Mouse (Mus musculus) layer of hippocampus, postnatal 36 days (tissue): ENCODE measurements around the gene Rheb. TPM values are rescaled to one million over a fixed set of nuclear protein-coding genes. Genes with fewer than 3 reads are reported as not detected.
"Not testable (repeated sequence)": the region's sequence is repeated elsewhere in the genome, so short reads cannot be mapped to it uniquely, and the experiment has no call there.

Experiments used
- DNase-seq, 2 experiments: peaks; one replicate each; pipeline ENCODE4 v3.0.0; 2022
- total RNA-seq, 2 experiments: library from RNA; stranded (reverse); gene quantifications; 2 replicates each; pipeline ENCODE4 v1.2.3; 2021

The Rheb gene
- total RNA-seq, 2 experiments from 2014 or later = 111 to 120 TPM

DNA sequence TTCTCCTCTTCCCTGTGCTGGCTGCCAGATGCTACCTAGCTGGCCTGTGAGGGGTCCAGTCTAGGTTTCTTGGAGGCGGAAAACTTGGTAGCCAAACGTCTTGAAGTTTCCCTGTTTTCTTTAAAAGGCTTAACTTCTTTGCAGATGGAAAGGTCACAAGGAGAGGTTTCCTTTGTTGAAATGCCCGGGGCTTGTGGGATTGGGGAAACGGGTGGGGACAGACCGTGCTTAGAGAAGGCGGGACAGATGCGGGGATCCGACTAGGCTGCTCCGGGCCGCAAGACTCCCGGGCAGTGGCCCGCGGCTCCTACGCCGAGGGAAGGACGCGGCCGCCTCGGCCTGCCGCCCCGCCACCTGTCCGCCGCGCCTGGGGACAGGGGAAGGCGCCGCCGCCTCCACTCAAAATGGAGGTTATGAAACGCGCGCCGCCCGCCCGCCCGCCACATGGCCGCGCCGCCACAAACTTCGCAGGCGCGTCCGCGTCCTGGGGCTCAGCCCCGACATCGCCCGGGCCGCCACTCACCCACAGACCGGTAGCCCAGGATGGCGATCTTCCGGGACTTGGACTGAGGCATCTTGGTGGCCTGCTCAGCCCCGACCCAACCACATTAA, 656 bp downstream of the Rheb start:
- peak; percentile 55 to 60 for DNase-seq

DNA sequence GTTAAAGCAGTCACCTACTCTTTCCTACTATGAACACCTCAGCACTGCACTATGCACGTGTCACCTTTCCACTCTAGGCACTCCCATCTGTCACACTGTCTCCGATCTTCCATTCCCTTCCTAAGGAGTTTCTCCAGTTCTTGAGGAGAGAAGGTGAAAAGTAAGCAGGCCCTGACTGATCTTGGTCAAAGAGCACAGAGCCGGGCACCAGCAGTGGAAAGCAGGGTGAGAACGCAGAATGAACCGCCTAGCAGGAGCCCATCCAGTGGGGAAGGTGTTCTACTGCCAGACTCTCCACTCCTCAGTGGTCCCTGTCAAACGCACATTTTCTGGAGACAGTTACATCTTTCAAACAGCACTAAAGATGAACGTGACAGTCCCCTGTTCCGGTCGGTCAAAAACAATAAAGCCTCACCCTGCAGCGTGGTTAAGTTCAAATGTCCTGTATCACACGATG, 1.4 kb downstream of the Rheb start:
- DNase-seq = no peak

DNA sequence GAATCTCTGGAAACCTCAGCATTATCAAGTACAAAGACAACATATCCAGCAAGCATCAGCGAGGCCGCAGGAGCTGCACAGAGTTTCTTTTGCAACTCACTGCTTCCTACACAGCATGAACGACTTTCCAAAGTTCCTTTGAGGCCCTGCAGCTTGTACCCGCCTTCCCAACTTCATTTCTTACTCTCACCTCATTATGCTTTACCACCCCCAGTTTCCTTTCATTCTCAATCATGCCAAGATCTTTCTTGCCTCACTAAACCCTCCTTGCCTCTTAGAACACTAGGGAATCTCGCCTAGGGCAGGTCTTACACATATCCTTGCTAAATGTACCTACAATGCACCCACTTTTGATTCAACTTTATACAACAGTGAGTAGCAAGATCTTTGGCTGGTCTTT, 7.9 kb downstream of the Rheb start:
- DNase-seq = no peak

- DNase-seq = no peak
These were observed 10.5 kb downstream of the Rheb start for GRCm38 (mm10) chr5:24831912-24832311.

DNA sequence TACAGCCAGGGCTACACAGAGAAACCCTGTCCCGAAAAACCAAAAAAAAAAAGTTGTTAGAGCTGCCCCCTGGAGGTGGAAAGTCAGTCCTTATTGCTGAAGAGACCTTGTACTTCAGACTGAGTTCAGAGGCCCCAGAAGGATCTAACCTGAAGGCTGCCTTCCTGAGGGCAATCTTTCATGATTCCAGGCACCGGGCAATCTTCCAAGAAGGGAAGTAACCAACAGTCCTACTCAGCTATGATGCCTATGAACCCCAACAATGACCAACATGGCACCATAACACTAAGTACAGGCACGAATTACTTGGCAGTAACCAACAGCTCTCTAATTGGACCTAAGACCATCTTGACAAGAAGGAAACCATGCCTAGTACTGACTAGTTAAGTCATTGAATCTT, 14.0 kb downstream of the Rheb start:
- DNase-seq = no peak

DNA sequence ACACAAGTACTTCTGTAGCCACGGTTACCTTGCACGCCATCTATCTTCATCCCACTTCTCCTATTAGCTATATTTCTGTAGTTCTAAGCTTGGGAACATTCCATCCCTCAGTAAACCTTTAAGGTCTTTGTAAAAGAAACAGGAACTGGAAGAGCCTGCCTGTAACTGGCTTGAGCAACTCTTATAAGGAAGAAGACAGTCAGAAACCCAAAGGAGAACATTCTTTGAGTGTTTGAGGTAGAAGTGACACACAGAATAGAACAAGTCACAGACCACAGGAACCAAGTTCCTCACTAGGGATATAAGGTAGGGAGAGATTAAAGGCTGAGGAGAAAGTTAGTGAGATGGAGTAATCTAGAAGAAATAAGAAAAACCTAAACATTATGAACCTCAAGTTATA, 15.3 kb downstream of the Rheb start:
- no peak for DNase-seq

- DNase-seq = no peak
These were observed 16.2 kb downstream of the Rheb start for GRCm38 (mm10) chr5:24826056-24826770.

GRCm38 (mm10) chr5:24825365-24826055, 16.9 kb downstream of the Rheb start:
- no peak for DNase-seq

GRCm38 (mm10) chr5:24823864-24824405, 18.5 kb downstream of the Rheb start:
- DNase-seq = no peak

GRCm38 (mm10) chr5:24822781-24823180, 19.6 kb downstream of the Rheb start:
- no peak for DNase-seq

DNA sequence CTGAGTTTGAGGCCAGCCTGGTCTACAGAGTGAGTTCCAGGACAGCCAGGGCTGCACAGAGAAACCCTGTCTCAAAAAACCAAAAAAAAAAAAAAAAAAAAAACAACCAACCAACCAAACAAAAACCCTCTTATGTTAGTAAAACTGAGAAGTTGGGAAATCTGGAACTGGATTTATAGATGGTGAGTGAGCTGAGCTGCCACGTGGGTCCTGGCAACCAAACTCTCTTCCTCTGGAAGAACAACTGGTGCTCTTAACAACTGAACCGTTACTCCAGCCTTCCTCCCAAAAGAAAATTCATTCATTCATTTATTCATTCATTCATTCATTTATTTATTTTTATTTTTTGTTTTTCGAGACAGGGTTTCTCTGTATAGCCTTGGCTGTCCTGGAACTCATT, 20.2 kb downstream of the Rheb start:
- DNase-seq = not testable (repeated sequence)

DNA sequence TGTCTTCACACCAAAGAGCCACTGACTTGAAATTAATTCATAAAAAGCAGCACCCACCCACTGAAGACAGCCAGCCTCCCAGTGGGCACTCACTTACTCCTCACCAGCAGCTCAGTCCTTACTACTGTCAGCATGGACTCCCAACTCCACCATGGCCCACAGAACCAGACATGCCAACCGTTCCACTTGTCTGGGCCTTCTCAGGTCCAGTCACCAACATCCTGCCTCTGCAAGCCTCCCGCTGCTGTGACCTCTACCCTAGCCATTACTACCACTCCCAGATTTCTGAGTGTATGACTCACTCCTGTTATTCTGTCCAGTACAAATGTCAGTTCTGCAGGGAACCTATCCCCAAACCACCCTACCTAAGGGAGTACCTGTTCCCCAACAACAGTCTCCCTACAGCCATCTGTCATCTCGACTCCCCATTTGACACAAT, 21.0 kb downstream of the Rheb start:
- DNase-seq = no peak

- DNase-seq = no peak
These were observed 21.8 kb downstream of the Rheb start for GRCm38 (mm10) chr5:24820627-24821026.

DNA sequence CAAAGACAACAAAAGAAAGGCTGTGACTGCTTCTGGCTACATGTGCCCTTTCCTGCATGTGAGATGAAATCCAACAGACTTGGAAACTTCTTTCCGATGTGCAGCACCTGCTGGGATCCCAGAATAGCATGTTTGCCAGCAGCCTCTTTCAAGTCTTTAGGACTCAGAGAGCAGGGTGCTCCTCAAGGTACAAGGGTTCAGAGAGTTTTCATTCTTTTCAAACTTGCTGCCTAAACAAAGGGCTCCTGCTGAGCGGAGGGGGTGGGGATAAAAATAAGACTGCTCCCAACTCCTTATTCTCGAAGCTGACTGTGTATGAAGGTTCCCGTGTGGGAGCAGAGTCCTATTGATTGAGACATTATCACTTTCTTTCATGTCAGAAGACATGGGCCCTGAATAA, 25.2 kb downstream of the Rheb start:
- no peak for DNase-seq

DNA sequence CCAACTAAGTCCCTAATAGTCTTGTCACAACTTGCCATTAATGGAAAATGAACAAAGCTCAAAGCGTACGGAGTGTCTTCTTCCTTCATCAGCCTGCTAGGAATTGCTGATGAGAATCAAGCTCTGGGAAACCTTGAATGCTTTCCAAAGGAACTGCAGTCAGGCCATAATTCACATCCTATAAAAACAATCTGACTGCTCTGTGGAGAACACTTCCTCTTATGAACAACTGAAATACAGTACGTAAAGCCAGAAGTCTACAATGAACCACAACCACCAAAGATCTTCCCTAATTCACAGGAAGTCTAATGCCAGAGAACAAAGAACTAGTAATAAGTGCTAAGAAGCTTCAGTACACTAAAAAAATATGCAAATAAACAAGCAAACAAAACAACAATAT, 28.5 kb downstream of the Rheb start:
- DNase-seq = no peak

GRCm38 (mm10) chr5:24813005-24813404, 29.4 kb downstream of the Rheb start:
- DNase-seq = no peak

- DNase-seq = no peak
These were observed 37.2 kb downstream of the Rheb start for GRCm38 (mm10) chr5:24805222-24805621.

GRCm38 (mm10) chr5:24804661-24805060, 37.8 kb downstream of the Rheb start:
- DNase-seq = no peak

DNA sequence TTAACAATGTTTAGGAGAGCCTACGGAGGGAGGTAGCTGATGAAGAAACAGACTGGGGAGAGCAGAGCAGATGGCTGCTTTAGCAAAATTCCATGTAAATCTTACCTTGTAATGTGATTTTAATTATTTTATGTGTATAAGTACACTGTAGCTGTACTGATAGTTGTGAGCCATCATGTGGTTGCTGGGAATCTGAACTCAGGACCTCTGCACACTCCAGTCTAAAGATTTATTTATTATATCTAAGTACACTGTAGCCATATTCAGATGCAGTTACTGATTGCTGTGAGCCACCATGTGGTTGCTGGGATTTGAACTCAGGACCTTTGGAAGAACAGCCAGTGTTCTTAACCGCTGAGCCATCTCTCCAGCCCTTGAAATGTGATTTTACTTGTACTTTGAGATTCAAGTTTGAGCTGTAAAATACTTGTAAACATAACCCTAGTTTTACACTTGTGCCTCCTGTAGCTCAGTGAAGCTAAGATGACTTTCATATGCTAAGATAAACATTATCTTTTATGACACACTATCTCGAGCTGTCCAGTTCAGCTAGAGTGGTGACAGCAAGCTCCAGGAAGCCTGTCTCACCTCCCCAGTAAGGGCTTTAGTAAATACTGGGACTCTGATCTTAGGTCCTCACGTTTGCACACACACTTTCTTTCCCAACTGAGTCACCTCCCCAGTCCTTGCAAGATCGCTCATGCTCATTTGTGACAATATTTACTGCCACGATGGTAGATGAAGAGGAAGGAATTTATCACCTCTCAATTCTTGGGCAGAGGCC, 40.4 kb downstream of the Rheb start:
- DNase-seq = no peak

DNA sequence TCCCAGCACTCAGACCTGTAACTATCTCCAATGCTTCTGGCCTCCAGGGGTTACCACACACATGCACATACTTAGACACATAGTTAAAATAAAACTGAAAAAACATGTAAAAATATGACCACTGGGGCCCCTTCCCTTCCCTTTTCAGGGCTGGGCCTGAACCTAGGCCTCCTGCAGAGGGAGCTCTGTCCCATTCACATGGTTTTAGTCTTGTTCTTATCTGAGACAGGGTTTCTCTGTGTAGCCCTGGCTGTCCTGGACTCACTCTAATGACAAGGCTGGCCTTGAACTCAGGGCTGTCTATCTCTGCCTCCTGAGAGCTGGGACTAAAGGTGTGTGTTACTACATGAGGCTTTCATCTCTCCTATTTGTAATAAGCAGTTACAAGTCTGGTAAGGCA, 42.0 kb downstream of the Rheb start:
- DNase-seq = no peak

DNA sequence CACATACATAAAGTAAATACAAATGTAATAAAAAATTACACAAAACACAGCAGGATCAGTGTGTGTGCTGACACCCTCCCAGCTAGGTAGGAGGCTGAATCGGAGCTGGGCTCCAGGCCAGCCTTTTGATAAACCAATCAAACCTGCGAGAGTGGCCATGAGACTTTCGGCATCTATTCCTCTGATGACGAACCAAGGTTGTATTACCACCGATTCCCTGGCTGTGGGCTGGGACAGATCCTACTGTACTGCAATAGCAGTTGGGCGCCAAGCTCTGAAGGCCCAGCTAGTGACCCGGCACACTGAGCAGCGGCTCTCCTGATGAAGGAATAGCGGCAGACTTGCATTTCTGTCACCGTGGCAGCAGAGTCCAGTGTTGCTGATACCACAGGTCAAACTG, 43.8 kb downstream of the Rheb start:
- no peak for DNase-seq

DNA sequence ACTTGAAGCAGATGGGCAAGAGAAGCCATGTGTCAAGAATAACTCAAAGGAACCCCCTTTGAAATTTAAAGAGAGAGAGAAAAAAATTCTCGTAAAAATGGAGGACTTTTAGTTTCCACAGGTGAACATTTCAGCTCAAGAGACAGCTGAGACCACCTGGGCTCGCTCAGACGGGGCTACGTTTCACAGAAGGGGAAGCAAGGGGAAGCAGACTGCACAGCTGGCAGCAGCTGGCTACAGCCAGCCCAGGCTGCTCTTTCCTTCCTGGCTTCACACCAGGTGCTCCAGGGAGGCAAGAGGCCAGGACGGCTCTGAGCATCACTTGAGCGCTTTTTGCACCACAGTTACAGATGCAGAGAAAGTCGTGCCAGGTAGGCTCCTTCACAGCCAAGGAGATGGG, 44.6 kb downstream of the Rheb start:
- DNase-seq = no peak

DNA sequence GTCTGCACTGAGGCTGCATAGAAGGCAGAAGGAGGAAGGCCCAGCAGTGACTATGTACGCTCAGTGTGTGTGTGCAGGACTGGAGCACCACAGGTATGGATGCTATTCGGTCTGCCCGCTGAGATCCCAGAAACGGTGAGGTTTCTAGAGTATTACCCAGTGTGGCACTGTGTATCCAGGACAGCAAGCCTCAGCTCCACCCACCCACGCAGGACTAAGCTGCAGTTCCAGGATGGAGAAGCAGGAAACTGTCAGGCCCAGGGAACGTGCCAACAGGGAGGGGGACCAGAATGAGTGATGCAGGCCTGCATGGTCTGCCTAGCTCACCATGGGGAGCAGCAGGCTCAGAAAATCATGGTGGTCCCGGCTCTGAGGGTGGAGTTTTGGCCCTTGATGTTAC, 49.5 kb downstream of the Rheb start:
- DNase-seq = no peak
